Mouse (Mus musculus): ENCODE results near the gene Cdk14. TPM values are rescaled to one million over a fixed set of nuclear protein-coding genes. Genes with fewer than 3 reads are reported as not detected.

The Cdk14 gene
- total RNA-seq, 2 experiments from 2014 or later, result 0.60 TPM; not detected in 1

DNA sequence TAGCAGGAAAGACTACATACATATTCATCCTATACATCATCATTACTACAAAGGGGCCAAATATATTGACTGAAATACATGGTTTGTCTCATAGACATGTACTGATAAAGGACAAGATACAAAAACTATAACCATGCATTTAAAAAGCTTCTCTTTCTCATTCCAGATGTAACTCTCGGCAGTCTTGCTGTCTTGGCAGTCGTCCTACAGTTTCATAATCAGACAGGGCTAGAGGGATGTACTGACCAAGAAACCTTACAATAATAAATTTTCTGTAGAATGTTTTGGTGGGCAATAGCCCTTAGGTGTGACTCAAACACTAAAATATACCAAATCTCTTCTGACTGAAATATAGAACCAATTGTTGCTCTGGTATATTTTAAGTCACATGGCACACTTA lies 389.7 kb downstream of the Cdk14 start:
- no peak for ATAC-seq (replicated peaks; ENCODE audit: low FRiP score, poor library complexity, severe bottlenecking)

DNA sequence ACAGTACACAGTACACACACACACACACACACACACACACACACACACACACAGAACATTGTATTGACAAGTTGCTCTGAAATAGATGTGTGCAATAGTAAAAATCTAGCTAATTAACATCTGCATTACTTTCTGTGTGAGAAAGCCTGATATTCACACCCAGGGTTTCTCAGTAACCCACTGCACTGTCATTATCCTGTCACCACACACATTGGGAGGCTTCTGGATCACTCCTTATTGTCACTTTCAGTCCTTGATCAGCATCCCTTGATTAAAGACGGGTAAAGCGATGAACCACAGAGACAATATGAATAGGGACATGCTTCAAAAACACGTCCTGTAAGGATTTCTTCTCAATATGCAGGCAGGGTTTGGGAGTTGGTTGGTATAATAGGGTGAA lies 401.2 kb downstream of the Cdk14 start:
- no peak for ATAC-seq (replicated peaks; ENCODE audit: low FRiP score, poor library complexity, severe bottlenecking)

DNA sequence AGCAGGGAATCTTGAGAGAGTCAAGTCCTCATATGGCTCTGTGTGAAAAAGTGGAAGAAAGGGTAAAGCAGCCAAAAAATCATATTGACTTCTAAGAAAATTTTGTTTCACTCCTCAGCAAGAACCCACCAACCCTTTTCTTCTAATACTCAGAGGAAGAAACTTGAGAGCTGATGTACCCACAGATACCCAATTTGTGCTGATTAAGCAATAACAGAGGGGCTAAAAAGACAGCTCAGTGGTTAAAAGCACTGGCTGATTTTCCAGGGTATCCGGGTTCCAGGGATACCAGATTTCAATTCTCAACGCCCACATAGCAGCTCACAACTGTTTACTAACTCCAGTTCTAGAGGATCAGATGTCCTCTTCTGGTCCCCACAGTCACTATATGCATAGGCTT lies 401.9 kb downstream of the Cdk14 start:
- ATAC-seq (replicated peaks; ENCODE audit: low FRiP score, poor library complexity, severe bottlenecking), result no peak

DNA sequence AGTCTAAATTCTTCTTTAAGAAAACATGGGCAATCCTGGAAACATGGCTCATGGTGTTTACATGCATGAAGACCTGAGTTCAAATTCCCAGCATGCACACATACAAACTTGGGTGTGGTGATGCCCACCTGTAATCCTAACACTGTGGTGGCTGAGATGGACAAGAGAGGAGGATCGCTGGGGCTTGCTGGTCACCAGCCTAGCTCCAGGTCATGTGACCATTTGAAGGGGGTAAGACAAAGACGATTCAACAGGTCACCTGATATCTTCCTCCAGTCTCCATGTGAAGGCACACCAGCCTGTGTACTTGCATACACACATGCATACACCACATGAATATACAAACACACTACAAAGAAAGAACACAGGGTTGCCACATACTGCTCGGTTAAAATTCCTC lies 406.3 kb downstream of the Cdk14 start:
- ATAC-seq (replicated peaks; ENCODE audit: low FRiP score, poor library complexity, severe bottlenecking), result no peak

DNA sequence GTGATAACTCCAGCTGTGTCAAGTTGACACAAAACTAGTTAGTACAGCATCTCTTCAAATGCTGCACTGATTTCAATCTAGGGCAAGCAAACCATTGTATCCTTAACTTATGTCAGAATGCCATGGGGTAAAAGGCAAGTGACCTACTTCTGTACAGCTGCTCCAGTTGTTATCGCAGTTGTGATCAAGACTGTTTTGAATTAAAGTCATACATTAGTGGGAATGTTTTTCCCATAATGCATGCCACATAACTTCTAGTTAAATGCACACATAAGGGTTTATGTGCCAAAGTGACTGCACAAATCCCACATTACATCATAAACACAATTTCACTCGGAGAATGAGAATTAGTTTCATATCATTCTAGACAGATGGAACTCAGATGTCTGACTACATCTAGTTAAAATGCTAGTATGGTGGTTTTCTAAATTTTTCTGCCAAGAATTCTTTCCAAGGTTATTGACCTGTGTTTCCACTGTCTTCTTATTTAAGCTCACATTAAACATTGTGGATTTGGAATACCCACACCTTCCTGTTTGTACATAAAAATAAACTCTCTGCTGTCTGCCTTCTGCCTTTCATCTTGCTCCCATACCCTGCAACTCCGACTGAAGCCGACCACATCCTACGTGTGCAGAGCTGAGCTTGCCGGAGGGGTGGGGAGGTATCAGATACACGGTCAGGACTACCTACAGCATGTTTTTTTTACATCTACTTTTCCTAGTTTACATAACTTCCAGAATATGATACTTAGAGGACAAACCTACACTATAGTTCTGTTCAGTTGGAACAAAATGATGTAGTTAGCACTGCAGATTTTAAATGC lies 407.4 kb downstream of the Cdk14 start:
- no peak for ATAC-seq (replicated peaks; ENCODE audit: low FRiP score, poor library complexity, severe bottlenecking)

DNA sequence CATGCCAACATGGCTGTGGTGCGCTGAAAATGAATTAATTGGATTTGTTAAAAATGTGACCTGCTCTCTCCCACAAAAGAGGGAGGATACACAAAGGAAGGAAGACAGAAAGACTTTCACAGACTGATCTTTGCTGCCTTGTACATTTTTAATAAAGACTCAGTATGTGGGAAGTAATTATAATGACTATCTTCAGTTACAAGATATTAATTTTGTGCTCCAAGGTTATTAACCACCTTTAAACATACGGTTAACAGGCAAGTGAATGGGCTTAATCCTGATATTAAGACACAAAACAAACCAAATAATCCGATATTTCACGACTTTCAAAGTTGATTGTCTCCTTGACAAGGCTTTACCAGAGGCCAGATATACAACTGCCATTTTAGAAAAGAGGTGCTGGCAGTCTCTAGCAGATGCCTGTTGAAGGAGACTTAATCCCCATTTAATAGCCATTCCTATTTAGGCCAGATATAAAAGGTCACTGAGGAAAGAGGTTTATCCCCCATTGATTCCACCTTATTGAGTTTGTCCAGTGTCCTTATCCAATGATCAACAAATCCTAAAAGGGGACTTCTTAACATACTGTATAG lies 411.9 kb downstream of the Cdk14 start:
- no peak for ATAC-seq (replicated peaks; ENCODE audit: low FRiP score, poor library complexity, severe bottlenecking)

DNA sequence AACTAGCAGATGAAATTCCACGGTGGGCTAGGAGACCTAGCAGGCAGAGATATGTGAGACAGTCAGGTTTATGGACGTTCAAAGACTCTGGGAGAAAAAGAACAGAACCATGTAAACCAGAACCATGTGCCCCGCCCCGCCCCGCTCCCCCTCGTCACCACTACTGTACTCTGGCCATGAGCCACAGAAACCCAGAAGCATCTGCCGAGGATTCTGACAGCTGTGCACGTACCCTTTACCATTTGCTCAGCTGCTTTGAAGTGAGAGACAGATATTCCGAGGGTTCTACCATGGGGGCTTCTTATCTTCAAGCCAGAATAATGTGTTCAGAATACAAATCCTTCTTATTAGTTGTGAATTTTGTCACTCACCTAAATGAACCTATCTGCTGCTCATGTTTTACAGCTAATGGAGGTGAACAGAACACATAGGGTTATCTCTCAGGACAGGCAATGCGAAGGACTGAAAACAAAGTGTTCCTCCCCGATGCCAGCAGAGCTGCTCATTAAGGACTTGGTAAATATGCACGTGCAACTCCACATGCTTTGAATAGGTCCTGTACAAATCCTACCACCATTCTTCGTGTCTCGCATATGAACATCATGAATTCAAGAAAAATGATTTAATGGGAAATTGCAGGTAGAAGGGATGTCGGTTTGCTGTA lies 412.5 kb downstream of the Cdk14 start:
- no peak for ATAC-seq (replicated peaks; ENCODE audit: low FRiP score, poor library complexity, severe bottlenecking)

DNA sequence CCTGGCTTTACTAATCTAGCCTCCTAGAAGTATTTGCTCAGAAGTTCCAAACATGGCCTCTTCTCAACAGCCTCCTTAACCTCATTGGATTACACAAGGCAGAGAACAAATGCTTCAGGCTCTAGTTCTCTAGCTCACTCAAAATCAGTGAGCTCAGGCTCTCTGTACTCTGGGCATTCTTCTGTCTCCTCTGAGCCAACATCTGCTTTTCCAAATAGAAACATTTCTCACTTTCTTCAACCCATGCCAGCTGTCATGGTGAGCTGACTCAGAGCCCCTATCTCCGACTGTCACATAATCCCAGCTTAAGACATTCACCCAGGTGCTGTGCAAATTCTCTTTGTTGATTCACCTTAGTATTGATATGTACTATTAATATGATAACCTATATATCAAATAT lies 414.5 kb downstream of the Cdk14 start:
- ATAC-seq (replicated peaks; ENCODE audit: low FRiP score, poor library complexity, severe bottlenecking), result no peak

DNA sequence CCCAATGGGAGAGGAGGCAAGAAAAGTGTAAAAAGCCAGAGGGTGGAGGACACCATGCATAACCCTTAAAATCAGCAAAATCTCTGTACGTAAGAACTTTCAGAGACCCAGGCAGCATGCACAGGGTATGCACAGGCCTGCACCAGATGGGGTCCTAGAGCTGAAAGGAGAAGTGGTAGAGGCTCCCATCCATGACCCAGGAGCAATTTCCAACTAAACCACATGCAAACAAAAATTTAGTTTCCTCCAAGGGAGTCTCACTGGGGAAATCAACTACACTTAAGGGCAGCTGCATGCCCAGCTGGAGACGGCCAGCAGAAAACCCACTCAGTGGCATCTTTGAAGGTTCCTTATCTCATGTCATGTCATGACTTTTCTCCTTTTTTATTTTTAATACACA lies 415.4 kb downstream of the Cdk14 start:
- no peak for ATAC-seq (replicated peaks; ENCODE audit: low FRiP score, poor library complexity, severe bottlenecking)

DNA sequence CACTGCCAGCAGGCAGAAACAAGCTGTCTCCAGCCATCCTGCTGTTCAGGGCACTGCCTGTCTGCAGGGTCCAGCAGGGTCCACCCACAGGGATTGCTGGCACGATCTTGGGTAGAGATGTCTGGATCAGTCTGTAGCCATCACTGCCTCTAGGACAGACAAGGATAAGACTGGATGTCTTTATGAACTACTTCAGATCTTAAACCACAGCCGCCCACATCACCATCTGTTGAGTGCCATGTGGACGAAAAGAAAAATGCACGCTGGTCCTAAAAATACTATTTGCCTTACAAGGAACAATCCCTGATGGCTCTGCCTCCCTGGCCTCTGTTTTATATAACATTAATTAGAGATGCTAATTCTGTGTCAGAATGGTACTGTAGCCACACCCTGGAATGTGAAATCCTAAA lies 426.9 kb downstream of the Cdk14 start:
- no peak for ATAC-seq (replicated peaks; ENCODE audit: low FRiP score, poor library complexity, severe bottlenecking)

DNA sequence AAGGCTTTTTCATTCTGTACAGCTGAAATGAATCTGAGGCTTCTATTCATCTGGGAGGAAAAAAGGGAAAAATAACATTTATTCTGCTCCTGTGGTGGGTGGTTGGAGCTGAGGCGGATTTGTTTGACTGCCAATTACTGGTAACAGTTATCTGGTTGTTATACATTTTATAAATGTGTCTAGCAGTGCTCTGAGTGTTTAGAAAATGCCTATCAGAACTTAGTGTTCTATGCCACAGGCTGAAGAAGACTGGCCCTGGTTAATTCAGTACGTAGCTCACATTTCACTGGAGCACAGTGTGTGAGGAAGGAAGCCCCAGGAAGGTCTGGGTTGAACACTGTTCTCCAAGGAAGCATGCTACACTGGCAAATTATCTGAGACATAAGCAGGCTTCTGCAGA lies 429.1 kb downstream of the Cdk14 start:
- no peak for ATAC-seq (replicated peaks; ENCODE audit: low FRiP score, poor library complexity, severe bottlenecking)

DNA sequence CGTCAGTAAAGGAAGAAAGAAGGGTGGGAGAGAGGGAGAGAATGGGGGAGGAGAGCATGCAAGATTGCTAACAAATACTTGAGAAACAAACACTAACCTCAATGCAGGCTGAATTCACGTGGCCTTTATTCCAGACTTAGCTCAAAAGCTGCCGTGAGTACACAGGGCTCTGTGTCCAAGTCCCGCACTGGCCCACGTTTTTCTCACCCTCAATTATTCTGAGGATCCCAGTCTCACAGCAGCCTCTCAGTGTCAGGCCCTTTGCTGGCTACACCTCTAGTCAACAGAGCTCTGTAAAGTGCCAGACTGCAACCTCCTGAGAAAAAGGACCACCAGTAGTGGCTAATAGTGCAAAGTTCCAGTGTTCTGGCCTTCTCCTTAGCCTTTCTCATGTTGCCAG lies 429.9 kb downstream of the Cdk14 start:
- no peak for ATAC-seq (replicated peaks; ENCODE audit: low FRiP score, poor library complexity, severe bottlenecking)

DNA sequence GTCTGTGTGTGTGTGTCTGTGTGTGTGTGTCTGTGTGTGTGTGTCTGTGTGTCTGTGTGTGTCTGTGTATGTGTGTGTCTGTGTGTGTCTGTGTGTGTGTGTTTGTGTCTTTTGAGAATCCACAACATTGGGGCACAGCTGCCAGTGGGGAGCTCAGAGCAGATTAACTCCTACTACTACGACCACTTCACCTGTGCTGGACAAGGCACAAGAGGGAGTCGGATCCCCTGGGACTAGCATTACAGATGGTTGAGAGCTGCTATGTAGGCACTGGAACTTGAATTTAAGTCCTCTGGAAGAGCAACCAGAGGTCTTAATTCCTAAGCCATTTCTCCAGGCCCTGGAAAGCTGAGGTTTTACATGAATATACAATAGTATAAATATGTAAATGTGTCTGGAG lies 433.9 kb downstream of the Cdk14 start:
- ATAC-seq (replicated peaks; ENCODE audit: low FRiP score, poor library complexity, severe bottlenecking), result no peak

DNA sequence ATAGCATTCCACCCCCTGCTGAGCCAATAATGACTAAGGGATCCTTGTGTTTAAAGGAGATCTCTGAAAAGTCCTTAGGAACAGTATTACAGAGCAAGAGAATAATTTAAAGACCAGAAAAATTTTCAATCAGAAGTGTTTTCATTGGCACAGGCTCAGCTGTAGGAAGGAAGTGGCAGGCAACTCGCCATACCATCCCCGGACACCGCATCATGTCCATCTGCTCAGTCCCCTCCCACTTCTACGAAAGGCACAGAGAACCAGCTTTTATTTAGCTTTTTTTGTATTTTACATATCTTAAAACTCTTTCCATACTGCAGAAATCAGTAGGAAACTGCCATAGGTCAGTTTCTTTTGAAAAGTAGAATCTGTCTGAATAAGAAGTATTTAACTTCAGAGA lies 440.6 kb downstream of the Cdk14 start:
- ATAC-seq (replicated peaks; ENCODE audit: low FRiP score, poor library complexity, severe bottlenecking), result no peak

DNA sequence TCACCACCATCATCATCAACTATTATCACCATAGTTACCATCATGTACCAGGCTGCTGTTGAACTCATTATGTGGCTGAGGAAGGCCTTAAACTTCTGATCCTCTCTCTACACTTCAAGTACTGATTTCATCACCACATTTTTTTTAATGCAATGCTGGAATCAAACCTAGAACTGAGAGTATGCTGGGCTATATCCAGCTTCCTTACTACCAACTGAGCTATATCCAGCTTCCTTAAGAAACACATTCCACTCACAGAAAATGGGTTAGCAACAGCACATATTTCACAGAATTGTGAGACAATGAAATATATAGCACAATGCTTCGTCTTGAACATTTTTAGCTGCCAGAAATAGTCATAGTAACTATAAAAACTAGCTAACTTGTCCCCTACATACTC lies 446.7 kb downstream of the Cdk14 start:
- no peak for ATAC-seq (replicated peaks; ENCODE audit: low FRiP score, poor library complexity, severe bottlenecking)

DNA sequence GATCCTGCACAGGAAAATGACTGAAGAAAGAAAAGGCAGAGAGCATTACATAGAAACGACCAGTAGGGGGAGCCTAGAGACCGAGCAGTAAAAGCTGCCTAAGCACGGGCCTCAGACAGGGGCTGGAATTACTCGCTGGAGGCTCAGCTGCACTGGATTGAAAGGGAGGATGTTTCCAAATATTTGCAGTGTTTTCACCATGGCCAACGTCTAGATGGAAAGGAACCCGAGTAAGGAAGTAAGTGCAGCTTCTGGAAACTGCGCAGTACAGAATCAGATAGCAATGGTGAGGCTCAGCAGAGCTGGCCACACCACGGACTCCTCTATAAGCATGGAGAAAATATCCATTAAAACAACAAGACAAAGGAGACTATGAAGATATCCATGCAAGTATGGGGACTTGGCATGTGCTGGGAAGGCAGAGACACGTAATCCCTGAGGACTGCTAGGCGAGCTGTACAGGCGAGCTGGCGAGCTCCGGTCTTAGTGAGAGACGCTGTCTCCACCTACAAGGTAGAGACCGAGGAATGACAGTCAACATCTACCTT lies 458.0 kb downstream of the Cdk14 start:
- 0 out of 2 replicates have a peak, but pooled peaks have one; percentile 71 for ATAC-seq (replicated peaks; ENCODE audit: low FRiP score, poor library complexity, severe bottlenecking)

DNA sequence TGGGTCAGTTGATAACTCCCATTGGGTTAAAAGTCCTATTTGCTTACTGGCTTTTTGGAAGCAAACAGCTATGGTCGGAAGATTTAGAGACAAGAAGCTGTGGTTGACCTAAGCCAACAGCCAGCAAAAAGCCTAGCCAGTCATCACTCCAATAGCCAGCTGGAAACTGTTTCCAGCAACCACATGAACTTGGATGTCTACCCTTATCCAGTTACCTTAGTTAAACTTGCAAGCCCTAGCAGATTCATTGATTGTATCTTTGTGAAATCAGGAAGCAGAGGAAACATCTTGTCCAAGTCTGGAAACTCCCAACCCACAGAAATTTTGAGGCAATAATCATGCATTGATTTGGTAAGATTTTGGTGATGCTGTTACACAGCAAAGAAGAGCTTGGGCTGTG lies 458.5 kb downstream of the Cdk14 start:
- ATAC-seq (replicated peaks; ENCODE audit: low FRiP score, poor library complexity, severe bottlenecking), result no peak

DNA sequence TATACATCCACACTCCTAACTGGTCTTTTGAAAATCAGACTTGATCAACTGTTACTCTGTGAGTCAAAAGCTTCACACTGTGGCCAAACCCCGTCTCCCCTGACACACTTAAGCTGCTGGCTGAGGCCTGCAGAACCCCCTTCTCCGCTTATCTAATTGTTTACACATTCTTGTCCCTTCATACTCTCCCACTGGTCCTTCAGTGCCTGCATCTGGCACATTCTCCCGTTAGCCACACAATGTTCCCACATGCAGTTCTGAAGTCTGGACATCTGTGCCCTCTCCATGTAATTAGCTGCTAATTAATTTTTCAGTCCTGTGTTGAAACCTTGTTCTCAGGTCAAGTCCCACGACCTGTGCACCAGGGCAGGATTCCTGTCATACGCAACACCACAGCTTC lies 460.7 kb downstream of the Cdk14 start:
- ATAC-seq (replicated peaks; ENCODE audit: low FRiP score, poor library complexity, severe bottlenecking), result no peak

DNA sequence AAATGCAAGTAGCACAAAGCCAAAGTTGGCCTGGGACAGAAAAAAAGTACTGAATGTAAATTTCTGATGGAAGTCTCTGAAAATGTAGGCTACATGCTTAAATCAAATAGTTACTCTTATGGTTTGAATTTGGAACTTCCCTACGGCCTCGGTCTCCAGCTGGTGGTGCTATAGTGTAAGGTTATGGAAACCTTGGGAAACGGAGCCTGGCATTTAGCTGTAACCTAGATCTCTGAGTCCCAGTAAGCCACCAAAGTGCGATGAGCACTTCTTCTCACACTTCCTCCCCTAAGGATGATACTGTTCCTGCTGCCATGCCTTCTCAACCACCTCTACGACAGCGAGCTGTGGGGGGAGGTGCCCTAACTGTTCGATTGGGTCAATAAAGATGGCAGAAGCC lies 464.1 kb downstream of the Cdk14 start:
- ATAC-seq (replicated peaks; ENCODE audit: low FRiP score, poor library complexity, severe bottlenecking), result no peak

DNA sequence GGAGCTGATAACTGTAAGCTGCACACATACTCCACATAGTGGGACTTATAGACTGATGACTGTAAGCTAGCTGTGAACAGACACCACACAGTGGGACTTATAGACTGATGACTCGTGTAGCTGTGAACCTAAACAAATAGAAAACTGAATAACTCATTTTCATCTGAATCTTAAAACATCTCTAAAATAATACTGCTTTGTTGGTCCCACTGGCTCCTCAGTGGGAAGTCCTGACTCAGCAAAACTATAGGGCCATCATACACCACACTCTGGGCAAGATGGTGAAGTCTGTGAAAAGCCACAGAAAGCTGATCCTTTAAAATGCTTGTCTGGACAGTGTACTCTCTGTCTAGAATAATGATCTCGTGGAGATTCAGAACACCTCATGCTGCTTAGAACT lies 464.7 kb downstream of the Cdk14 start:
- no peak for ATAC-seq (replicated peaks; ENCODE audit: low FRiP score, poor library complexity, severe bottlenecking)

DNA sequence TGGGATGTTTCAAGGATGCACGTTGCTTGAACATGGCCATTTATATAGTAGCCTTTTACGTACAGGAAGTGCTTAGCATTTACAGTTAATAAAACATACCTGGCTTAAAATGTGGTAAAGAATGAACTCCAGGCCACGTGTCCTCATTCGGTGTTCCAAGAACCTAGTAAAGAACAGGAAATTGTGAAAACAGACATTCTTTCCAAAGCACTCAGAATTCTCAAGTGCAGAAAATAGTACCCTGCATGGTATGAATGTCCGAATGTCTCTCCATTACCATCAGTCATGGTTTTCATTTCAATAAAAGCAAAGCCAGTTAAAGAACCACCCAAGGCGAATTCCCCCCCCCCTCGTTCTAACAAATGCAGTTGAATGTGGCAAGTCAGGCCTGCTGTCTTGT lies 470.7 kb downstream of the Cdk14 start:
- no peak for ATAC-seq (replicated peaks; ENCODE audit: low FRiP score, poor library complexity, severe bottlenecking)

All from erythroblast, adult 5-6 weeks (primary cell).